Mouse (Mus musculus): ENCODE measurements around the gene Olfr1402. TPM values are rescaled to one million over a fixed set of nuclear protein-coding genes. Genes with fewer than 3 reads are reported as not detected.

Gene Olfr1402
- not detected for total RNA-seq (2021)
- long read RNA-seq, experiment 1: 0 reads
- long read RNA-seq, experiment 2: 0 reads

- no peak for DNase-seq (ENCODE audit: low spot score in 2 of 2)
Measured at GRCm38 (mm10) chr3:97421920-97422319, at the start of gene Olfr1402. Olfr1402 (minus strand) TSS chr3:97422020.

GRCm38 (mm10) chr3:97455286-97455685 lies 33.5 kb upstream of the Olfr1402 start:
- no peak for DNase-seq (ENCODE audit: low spot score in 2 of 2)

- DNase-seq (ENCODE audit: low spot score in 2 of 2): no peak
Measured at GRCm38 (mm10) chr3:97438619-97439018, 16.8 kb upstream of the Olfr1402 start.

DNA sequence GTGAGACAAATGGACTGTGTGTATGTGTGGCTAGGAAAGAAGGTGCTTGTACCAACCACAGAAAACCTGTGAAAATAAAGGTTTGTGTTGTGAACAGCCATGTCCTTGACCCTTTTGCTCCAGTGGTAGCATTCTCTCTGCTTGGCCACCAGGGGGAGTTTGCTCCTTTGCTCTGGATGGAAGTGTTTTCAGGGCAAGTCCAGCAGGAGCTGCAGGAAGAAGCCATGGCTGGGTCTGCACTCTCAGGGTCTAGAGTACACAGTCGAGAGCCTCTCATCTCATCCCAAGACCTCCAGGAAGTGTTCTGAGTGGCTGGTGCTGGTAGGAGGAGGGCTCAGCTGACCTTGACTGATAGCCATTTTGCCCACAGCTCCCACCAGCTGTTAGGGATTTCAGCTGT lies 27.5 kb downstream of the Olfr1402 start:
- DNase-seq (ENCODE audit: low spot score in 2 of 2): peak in 1 of 2 experiments; percentile 14

- DNase-seq (ENCODE audit: low spot score in 2 of 2): no peak
Measured at GRCm38 (mm10) chr3:97393079-97393478, 28.7 kb downstream of the Olfr1402 start.

- no peak for DNase-seq (ENCODE audit: low spot score in 2 of 2)
Measured at GRCm38 (mm10) chr3:97370382-97370781, 51.4 kb downstream of the Olfr1402 start.

GRCm38 (mm10) chr3:97363418-97364098 lies 58.3 kb downstream of the Olfr1402 start:
- peak in 1 of 2 experiments; percentile 13 for DNase-seq (ENCODE audit: low spot score in 2 of 2)

GRCm38 (mm10) chr3:97358448-97358847 lies 63.4 kb downstream of the Olfr1402 start:
- no peak for DNase-seq (ENCODE audit: low spot score in 2 of 2)

Other genes starting within 250 kb of the Olfr1402 start
- 10 to 100 TPM; 24.1 to 26.5 TPM for gene Bcl9, start 124.1 kb downstream of the Olfr1402 start, total RNA-seq (2021)
- gene Chd1l, start 188.2 kb upstream of the Olfr1402 start, total RNA-seq (2021): 10 to 100 TPM; 12.9 to 13.8 TPM
- 1 to 10 TPM; 3.8 to 4.4 TPM for gene Fmo5, start 206.8 kb upstream of the Olfr1402 start, total RNA-seq (2021)
- 10 to 100 TPM; 32.1 to 32.2 TPM for gene Prkab2, start 236.2 kb upstream of the Olfr1402 start, total RNA-seq (2021)

Measured in gastrocnemius, postnatal 4 days (tissue).